Mouse (Mus musculus) urinary bladder, postnatal 14 days (tissue): Measurements from ENCODE around the gene Immp2l.

Experiments
- DNase-seq: peaks from one replicate; pipeline ENCODE4 v3.0.0; 2021; ENCODE audit warnings: low spot score

Immp2l gene

DNA sequence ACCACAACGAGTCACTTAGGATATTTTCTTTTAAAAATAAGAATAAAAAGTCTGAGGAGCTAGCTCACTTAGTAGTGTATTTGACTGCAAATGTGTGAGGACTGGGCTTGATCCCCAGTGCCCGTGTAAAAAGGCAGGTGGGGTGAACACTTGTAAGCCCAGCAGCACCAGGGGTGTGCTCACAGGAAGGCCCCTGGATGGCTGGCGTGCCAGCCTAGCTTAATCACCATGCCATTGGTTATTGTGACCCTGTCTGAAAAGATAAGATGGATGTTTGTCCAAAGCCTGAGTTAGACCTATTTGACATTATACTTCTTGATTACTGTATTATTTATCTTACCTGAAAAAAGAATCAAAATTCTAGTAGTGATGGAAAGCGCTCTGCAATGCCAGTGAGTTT, 161.2 kb downstream of the Immp2l start:
- no peak for DNase-seq

DNA sequence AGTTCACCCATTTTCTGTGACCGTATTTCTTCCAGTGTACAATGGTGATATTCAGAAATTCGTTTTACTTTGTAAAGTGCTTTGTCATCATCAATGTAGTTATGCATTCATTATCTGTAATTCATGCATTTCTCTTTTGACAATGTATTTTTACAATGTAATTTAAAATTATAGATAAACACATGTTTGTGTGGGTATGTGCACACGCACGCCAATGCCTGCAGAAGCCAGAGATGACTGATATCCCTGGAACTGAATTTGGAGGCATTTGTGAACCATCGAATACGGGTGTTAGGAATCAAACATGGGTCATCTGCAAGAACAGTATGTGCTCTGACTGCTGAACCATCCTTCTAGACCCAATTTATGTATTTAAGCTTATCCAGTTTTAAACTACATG, 161.6 kb downstream of the Immp2l start:
- DNase-seq: no peak

DNA sequence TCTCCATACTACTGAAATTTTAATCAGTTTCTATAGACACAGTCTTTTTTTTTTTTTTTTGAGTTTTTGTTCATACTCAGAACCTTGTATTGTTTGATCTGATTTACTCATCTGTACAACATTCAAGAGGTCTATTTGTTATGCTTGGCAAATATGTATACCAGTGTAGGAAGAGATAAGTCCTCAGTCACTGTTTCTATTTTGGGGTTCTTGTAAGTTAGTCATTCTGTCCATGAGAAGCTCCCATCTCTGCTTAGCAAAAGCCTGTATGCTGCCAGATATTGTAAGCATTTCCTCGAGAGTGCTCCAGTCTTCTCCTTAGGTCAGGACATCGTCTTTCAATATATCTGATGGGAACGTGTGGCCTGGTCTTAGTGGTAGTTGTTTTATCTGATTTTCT, 168.9 kb downstream of the Immp2l start:
- no peak for DNase-seq

- DNase-seq: no peak
These were observed 172.5 kb downstream of the Immp2l start for GRCm38 (mm10) chr12:41196374-41196773.

DNA sequence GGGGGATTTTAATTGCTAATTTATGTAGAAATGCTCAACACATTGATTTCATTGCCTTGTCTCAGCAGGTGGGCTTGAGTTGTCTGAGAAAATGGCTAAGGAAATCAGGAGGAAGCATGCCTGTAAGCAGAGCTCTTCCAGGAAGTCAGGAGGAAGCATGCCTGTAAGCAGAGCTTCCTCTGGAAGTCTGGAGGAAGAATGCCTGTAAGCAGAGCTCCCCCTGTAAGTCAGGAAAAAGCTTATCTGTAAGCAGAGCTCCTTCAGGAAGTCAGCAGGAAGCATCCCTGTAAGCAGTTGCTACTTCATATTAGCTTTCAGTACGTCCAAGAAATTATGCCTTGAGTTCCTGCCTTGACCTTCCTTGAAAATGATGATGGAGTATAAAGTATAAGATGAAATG, 191.3 kb downstream of the Immp2l start:
- no peak for DNase-seq

DNA sequence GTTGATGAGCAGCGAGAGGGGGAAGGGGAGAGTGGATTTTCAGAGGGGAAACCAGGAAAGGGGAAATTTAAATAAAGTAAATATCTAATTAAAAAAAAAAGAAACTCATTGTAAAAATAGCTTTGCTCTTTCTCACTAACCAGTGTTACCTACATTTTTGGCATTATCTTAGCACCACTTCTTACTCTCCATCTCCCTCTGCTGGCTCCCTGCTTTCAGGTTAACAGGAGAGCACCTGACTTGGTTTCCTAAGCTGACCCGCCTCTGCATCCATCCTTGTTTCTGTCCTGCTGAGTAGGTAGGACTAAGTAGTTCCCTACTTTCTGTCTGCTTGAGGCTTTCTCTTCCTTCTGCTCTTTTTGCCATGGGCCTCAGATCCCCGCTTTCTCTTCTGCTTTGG, 198.0 kb downstream of the Immp2l start:
- peak; percentile 5 for DNase-seq

DNA sequence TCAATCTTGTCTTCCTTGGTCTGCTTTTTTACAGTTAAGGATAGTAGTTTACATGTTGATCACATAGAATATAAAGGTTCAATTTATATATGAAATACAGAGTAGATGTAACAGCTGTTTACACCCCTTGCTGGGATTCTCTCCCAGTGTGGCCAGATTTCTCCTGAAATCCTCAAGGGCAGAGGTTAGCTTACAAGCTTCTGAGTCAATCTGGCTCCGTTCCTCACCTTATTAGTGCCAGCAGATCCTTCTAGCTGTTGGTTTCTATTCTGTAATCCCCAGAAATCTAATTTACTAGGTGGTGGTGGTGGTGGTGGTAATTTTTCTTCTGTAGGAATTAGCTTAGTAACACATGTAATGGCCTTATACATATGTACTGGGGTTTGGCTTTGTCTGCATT, 199.8 kb downstream of the Immp2l start:
- no peak for DNase-seq

DNA sequence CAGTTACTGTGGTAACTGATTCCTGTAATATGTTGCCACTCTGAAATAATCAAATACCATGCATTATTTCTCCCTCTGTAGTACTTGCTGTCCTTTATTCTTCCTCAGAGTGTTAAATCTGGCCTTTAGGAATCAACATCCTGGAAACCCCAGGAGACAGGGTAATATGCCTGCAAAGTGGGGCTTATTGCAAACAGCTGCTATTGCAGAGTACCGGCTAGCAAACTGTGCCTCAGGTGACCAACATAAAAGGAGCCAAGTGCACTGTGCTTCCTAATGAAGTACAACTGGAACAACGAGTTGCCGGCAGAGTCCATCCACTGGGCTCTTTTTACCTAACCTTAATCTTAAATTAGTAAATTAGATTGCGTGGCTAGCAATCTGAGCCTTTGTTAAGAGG, 200.6 kb downstream of the Immp2l start:
- DNase-seq: no peak

GRCm38 (mm10) chr12:41231966-41232365, 208.1 kb downstream of the Immp2l start:
- no peak for DNase-seq

DNA sequence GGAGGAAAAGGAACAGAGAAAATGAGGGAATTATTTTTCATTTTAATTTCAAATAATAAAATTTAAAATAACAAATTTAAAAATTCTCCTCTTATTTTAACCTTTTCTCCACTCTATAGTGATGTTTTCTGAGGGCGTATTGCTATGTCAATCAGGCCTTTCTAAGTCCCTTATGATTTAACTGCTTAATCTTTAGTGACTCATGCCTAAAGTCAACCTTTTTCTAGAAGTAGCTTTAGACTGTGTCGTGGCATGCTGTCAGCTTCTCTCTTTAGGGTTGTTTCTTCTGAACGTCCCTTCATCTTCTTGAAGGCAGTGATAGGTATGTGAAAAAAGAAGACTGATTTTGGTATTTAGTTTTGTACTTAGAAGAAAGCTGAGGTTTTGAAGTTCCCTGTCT, 214.0 kb downstream of the Immp2l start:
- DNase-seq: no peak

- DNase-seq: no peak
These were observed 217.3 kb downstream of the Immp2l start for GRCm38 (mm10) chr12:41241221-41241620.

DNA sequence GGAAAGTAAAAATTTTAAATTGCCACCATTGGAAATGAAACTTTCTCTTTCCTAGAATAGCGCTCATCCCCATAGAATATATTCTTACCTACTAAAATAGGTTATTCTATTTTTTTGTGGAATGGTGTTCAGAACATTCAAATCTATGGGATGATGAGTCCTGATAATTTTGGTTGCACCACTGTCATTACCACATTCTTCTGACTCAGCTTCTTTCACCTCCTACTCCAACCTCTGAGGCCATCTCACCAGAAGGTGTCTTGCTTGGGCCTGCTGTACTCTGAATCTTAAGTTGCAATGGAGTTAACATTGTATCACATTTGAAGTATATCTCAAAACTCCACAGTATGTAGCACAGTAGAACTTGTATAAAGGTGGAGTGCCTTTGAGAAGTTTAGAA, 224.4 kb downstream of the Immp2l start:
- no peak for DNase-seq

DNA sequence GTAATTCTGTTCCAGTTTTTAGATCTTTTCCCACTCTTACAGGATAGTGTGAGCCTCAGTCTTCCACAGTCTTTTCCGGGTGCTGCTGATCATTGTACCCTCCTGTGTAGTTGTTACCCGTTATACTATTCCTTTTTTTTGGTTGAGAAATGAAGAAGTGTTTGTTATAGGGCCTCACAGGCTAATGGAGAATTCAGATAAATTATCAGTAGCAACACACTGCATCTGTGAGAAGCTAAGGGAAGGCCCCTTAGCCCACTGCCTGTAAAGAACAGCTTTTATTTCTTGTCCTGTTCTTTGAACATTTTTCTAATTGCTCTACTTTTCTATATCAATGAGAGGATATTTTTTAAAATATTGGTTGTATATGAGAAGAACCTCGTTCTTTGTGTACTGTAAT, 226.2 kb downstream of the Immp2l start:
- DNase-seq: no peak

DNA sequence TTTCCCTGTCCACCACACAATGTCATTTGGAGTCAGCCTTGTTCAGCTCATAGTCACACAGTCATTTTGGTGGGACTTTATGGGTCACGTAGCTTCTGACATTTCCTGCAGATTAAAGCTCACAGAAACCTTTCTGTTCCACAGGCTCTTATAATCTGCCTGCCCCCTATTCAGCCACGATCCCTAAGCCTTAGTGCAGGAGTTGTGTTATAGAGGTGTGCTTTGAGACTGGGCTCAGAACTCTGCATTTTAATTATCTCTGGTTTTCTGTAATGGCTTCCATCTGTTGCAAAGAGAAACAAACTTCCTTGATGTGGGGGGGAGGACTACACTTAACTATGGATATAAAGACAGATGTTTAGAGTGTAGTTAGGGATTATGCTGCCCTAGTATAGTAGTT, 234.0 kb downstream of the Immp2l start:
- no peak for DNase-seq

DNA sequence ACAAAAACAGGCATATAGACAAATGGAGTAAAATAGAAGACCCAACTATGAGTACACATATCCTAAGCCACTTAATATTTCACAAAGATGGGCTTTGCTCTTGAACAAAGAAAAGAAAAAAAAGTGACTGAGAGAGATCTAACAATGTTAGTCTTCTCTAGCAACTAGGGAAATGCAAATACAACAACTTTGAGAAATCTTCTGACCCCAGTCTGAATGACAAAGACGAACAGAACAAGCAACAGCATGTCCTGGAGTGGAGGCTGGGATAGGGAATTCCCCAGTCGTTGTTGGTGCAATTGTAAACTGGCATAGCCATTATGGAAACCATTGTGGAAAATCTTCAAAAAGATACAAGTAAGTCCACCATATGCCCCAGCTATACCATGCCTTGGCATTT, 235.7 kb downstream of the Immp2l start:
- no peak for DNase-seq

DNA sequence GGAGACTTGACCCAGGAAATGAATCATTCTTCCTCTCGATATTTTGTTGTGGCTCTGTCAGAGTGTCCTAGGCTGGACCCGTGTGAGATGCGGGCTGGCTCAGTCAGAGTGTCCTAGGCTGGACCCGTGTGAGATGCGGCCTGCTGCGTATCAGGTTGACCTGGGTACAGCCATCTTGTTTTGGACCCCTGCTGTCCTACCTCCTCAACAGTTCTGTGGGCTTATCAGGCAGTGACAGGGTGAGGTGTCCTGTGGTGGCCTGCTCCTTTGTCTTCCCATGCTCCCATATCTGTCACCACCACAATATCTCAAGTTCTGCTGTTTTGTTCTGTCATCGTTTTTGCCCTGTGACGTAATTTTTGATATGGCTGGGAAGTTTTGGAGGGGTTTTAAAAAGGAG, 250.2 kb downstream of the Immp2l start:
- DNase-seq: no peak

GRCm38 (mm10) chr12:41275361-41275760, 251.5 kb downstream of the Immp2l start:
- no peak for DNase-seq

DNA sequence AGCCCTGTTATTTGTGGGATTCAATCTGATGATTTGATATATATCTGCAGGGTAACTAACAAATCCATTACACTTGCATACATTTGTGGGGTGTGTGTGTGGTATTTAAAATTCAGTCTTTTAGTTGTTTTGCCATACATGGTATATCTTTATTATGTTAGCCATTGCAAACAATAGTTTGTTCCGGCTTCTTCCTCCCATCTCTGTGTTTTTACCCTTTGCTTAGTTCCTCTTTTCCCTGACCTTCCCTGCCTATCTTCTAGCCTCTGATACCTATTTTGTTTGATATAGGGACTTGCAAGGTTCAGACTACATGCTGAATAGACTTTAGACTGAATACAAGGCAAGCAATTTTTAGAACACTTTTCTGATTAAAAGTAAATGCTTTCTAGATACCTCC, 254.0 kb downstream of the Immp2l start:
- no peak for DNase-seq

- no peak for DNase-seq
These were observed 265.2 kb downstream of the Immp2l start for GRCm38 (mm10) chr12:41289047-41289446.

DNA sequence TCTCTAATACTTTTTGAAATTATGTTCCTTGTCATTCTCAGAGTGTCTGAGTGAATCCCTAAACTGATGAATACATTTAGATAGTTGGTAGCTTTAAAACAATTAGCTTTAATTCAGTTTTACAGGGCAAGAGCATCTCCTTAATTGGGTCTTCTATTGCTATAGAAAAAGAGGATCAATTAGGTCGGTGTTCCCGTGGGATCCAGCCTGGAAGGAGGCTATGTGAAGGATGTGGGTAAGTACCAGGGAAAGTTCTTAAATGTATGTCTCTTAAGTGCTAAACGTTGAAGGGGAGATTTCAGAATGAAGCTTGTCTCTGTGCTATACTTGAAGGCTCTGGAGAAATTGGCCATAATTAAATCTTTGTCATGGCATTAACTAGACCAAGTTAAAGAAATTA, 283.1 kb downstream of the Immp2l start:
- no peak for DNase-seq

GRCm38 (mm10) chr12:41308726-41309680, 285.1 kb downstream of the Immp2l start:
- DNase-seq: no peak

DNA sequence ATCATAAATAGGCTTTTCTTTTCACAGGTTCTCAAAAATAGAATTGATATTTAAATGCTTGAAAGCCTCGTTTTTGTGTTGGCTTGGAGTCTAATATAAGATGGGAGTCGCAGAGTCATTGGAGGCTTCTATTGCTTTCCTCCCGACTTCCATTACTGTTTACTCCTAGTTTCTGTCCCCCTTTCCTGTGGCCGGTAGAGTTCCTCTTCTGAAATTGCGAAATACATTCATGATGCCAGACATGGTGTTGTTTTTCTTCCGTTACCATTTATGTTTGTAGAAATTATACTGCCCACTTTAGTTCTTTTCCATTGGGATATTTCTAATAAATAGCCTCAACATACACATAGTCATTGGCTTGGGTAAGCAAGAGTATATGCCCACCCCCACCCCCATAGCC, 289.5 kb downstream of the Immp2l start:
- no peak for DNase-seq

- DNase-seq: no peak
These were observed 291.0 kb downstream of the Immp2l start for GRCm38 (mm10) chr12:41314811-41315461.

DNA sequence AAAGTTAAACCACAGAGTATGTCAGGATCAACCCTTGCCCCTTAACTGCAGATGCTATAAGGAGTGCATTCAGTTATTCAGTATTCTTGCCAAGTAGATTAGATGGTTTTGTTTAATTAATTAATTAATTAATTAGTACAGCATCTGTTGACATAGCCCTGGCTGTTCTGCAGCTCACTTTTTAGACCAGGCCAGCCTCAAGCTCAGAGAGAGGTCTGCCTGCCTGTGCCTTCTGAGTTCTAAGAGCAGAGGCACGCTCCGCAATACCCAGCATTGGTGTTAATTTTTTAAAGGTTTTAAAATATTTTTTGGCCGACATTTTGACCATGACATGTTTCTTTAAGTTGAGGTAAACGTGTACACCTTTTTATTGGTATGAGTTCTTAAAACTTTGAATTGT, 292.0 kb downstream of the Immp2l start:
- no peak for DNase-seq
